Mouse (Mus musculus): ENCODE results near the gene Atrn. TPM values are rescaled to one million over a fixed set of nuclear protein-coding genes. Genes with fewer than 3 reads are reported as not detected.

Gene Atrn
- polyA plus RNA-seq, 1 experiment from 2014 or later = 3.1 TPM

DNA sequence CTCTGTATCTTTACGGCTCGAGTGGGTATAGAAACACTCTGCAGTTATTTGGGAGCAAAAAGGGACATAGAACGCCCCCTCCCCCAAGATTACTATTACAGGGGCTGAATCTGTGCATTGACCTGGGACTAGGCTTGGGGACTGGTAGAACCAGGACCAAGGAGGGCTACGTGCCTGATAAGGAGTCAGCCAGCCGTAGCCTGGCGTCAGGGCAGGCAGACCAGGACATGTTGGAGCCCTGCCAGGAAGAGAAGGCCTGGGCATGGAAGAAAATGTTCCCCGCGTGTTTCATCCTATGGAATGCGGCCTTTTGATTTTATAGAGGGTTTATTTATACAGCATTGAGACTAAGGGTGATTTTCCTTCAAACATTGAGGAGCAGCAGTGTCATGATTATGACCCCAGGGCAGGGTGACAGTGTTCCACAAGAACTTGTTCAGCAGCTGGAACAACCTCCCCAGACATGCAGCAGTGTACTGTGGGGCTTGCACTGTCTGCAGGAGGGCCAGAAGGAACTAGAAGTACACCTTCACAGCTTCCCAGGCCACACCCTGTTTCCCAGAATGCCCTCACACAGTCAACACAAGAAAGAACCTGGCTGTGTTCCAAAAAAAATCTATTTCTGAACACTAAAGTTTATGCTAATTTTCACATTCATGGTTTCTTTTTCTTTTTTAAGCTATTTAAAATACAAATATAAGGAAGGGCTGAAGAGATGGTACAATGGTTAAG, 138.9 kb downstream of the Atrn start:
- 0 out of 2 replicates have a peak overlapping the region, but pooled peaks have one; percentile 18 for H3K4me2 ChIP-seq (replicated peaks; ENCODE audit: low read depth)

GRCm38 (mm10) chr2:131046025-131046424, 139.7 kb downstream of the Atrn start:
- H3K36me3 ChIP-seq (ENCODE audit: control insufficient read depth, insufficient read depth) = no peaks in the 10 kb centered on the region
- no peak overlapping the region for H3K9ac ChIP-seq (ENCODE audit: low read depth, low read length)
- no peak overlapping the region for H3K4me3 ChIP-seq (ENCODE audit: low read depth, low read length)
- H3K9me3 ChIP-seq (ENCODE audit: control insufficient read depth) = no peaks in the 10 kb centered on the region
- H3K27ac ChIP-seq (ENCODE audit: low read depth, low read length) = no peak overlapping the region
- no peak for ATAC-seq
- no peak for TF ChIP-seq CTCF (IDR thresholded peaks at IDR 0.05; ENCODE audit: low read depth)
- peaks cover 19% of the 10 kb centered on the region for H3K27me3 ChIP-seq (replicated peaks; ENCODE audit: control insufficient read depth, insufficient read depth, low read length)
- H3K4me1 ChIP-seq (replicated peaks; ENCODE audit: control insufficient read depth, insufficient read depth, low read length) = peaks cover 7% of the 10 kb centered on the region; the same call in 1 of the 2 replicates
- H3K4me2 ChIP-seq (replicated peaks; ENCODE audit: low read depth) = no peak overlapping the region
- 70% methylated on average over 2 of the region's 2 CpGs for WGBS

More for the DNA sequence above, 138.9 kb downstream of the Atrn start:
- Histone ChIP-seq H3K9me3 (ENCODE audit: control insufficient read depth) (no peaks in the 10 kb centered on the region), H3K4me3 (ENCODE audit: low read depth, low read length) (no peak overlapping the region), H3K27me3 (replicated peaks; ENCODE audit: control insufficient read depth, insufficient read depth, low read length) (peaks cover 27% of the 10 kb centered on the region), H3K4me1 (replicated peaks; ENCODE audit: control insufficient read depth, insufficient read depth, low read length) (peaks cover 7% of the 10 kb centered on the region; the same call in 1 of the 2 replicates), H3K27ac (ENCODE audit: low read depth, low read length) (no peak overlapping the region), H3K9ac (ENCODE audit: low read depth, low read length) (no peak overlapping the region), H3K36me3 (ENCODE audit: control insufficient read depth, insufficient read depth) (no peaks in the 10 kb centered on the region)
- 52% methylated on average over 9 of the region's 9 CpGs for WGBS
- no peak for TF ChIP-seq CTCF (IDR thresholded peaks at IDR 0.05; ENCODE audit: low read depth)
- ATAC-seq = peak; percentile 72

- Histone ChIP-seq H3K4me1 (replicated peaks; ENCODE audit: control insufficient read depth, insufficient read depth, low read length) (no peaks in the 10 kb centered on the region), H3K36me3 (ENCODE audit: control insufficient read depth, insufficient read depth) (no peaks in the 10 kb centered on the region), H3K27me3 (replicated peaks; ENCODE audit: control insufficient read depth, insufficient read depth, low read length) (peaks cover 36% of the 10 kb centered on the region), H3K9me3 (ENCODE audit: control insufficient read depth) (no peaks in the 10 kb centered on the region), H3K4me3 (ENCODE audit: low read depth, low read length) (no peak overlapping the region), H3K9ac (ENCODE audit: low read depth, low read length) (no peak overlapping the region), H3K27ac (ENCODE audit: low read depth, low read length) (no peak overlapping the region), H3K4me2 (replicated peaks; ENCODE audit: low read depth) (no peak overlapping the region)
- 54% methylated on average over 5 of the region's 5 CpGs for WGBS
- ATAC-seq = no peak
- no peak for TF ChIP-seq CTCF (IDR thresholded peaks at IDR 0.05; ENCODE audit: low read depth)
These were observed 145.7 kb downstream of the Atrn start for GRCm38 (mm10) chr2:131052043-131052442.

GRCm38 (mm10) chr2:131052862-131053418, 146.6 kb downstream of the Atrn start:
- Histone ChIP-seq H3K27me3 (replicated peaks; ENCODE audit: control insufficient read depth, insufficient read depth, low read length) (peaks cover 36% of the 10 kb centered on the region), H3K27ac (ENCODE audit: low read depth, low read length) (no peak overlapping the region), H3K9ac (ENCODE audit: low read depth, low read length) (no peak overlapping the region), H3K4me2 (replicated peaks; ENCODE audit: low read depth) (no peak overlapping the region), H3K36me3 (ENCODE audit: control insufficient read depth, insufficient read depth) (no peaks in the 10 kb centered on the region), H3K9me3 (ENCODE audit: control insufficient read depth) (no peaks in the 10 kb centered on the region), H3K4me3 (ENCODE audit: low read depth, low read length) (no peak overlapping the region), H3K4me1 (replicated peaks; ENCODE audit: control insufficient read depth, insufficient read depth, low read length) (no peaks in the 10 kb centered on the region)
- ATAC-seq = no peak
- TF ChIP-seq CTCF (IDR thresholded peaks at IDR 0.05; ENCODE audit: low read depth) = no peak
- WGBS = 70% methylated on average over 6 of the region's 6 CpGs

- Histone ChIP-seq H3K27me3 (replicated peaks; ENCODE audit: control insufficient read depth, insufficient read depth, low read length) (peaks cover 36% of the 10 kb centered on the region), H3K36me3 (ENCODE audit: control insufficient read depth, insufficient read depth) (no peaks in the 10 kb centered on the region), H3K9me3 (ENCODE audit: control insufficient read depth) (no peaks in the 10 kb centered on the region), H3K4me2 (replicated peaks; ENCODE audit: low read depth) (peak overlapping the region; percentile 51), H3K4me1 (replicated peaks; ENCODE audit: control insufficient read depth, insufficient read depth, low read length) (no peaks in the 10 kb centered on the region), H3K9ac (ENCODE audit: low read depth, low read length) (no peak overlapping the region; the same call in 1 of the 2 replicates), H3K4me3 (ENCODE audit: low read depth, low read length) (peak overlapping the region; percentile 23), H3K27ac (ENCODE audit: low read depth, low read length) (no peak overlapping the region)
- 3% methylated on average over 45 of the region's 45 CpGs for WGBS
- ATAC-seq = no peak
- no peak for TF ChIP-seq CTCF (IDR thresholded peaks at IDR 0.05; ENCODE audit: low read depth)
These were observed 147.8 kb downstream of the Atrn start for GRCm38 (mm10) chr2:131053851-131054645.

- WGBS = 7% methylated on average over 21 of the region's 21 CpGs
These were observed 148.5 kb downstream of the Atrn start for GRCm38 (mm10) chr2:131054646-131055264.

More at GRCm38 (mm10) chr2:131054646-131055264, 148.5 kb downstream of the Atrn start:
- Histone ChIP-seq H3K27me3 (replicated peaks; ENCODE audit: control insufficient read depth, insufficient read depth, low read length) (peaks cover 36% of the 10 kb centered on the region), H3K9ac (ENCODE audit: low read depth, low read length) (no peak overlapping the region), H3K36me3 (ENCODE audit: control insufficient read depth, insufficient read depth) (no peaks in the 10 kb centered on the region), H3K27ac (ENCODE audit: low read depth, low read length) (no peak overlapping the region), H3K4me2 (replicated peaks; ENCODE audit: low read depth) (peak overlapping the region; percentile 51), H3K9me3 (ENCODE audit: control insufficient read depth) (no peaks in the 10 kb centered on the region), H3K4me3 (ENCODE audit: low read depth, low read length) (peak overlapping the region; percentile 23), H3K4me1 (replicated peaks; ENCODE audit: control insufficient read depth, insufficient read depth, low read length) (no peaks in the 10 kb centered on the region)
- no peak for TF ChIP-seq CTCF (IDR thresholded peaks at IDR 0.05; ENCODE audit: low read depth)
- no peak for ATAC-seq
